Mouse (Mus musculus) forebrain, embryonic 12.5 days (tissue): ENCODE results near the gene Stac3. TPM values are rescaled to one million over a fixed set of nuclear protein-coding genes. Genes with fewer than 3 reads are reported as not detected.

Experiments used
- ATAC-seq: fragments of 200-750 bp; cut with Nextera tagmentation; 2 replicates; pipeline ENCODE4 v1.8.0; 2017; ENCODE audit warnings: moderate TSS enrichment; ENCODE audit not compliant: low FRiP score
- H3K27ac ChIP-seq: fragments of 300-500 bp; sonication (generic); 2 replicates; pipeline ENCODE4 v1.5.1; 2016; ENCODE audit warnings: mild to moderate bottlenecking
- H3K27me3 ChIP-seq: fragments of 300-500 bp; sonication (generic); 2 replicates; pipeline ENCODE4 v1.6.1; 2016; ENCODE audit warnings: mild to moderate bottlenecking
- H3K36me3 ChIP-seq: fragments of 300-500 bp; sonication (generic); replicated peaks from 2 replicates; pipeline ENCODE4 v1.6.1; 2016; ENCODE audit warnings: mild to moderate bottlenecking
- H3K4me1 ChIP-seq: fragments of 300-500 bp; sonication (generic); 2 replicates; pipeline ENCODE4 v1.6.1; 2016
- H3K4me2 ChIP-seq: fragments of 300-500 bp; sonication (generic); 2 replicates; pipeline ENCODE4 v1.6.1; 2016; ENCODE audit warnings: mild to moderate bottlenecking, moderate library complexity
- H3K4me3 ChIP-seq: fragments of 300-500 bp; sonication (generic); replicated peaks from 2 replicates; pipeline ENCODE4 v1.5.1; 2016; ENCODE audit warnings: mild to moderate bottlenecking
- H3K9ac ChIP-seq: fragments of 300-500 bp; sonication (generic); 2 replicates; pipeline ENCODE4 v1.6.1; 2016; ENCODE audit warnings: mild to moderate bottlenecking
- H3K9me3 ChIP-seq: fragments of 300-500 bp; sonication (generic); 2 replicates; pipeline ENCODE4 v1.6.1; 2016
- WGBS: fragments of 180-500 bp; shearing (Covaris S2); methylation state at CpG from one replicate; pipeline ENCODE4 v1.1.7; 2016; 5-methylcytosine and 5-hydroxymethylcytosine counted together
- polyA plus RNA-seq: library from polyadenylated mRNA; unstranded; fragments of >200 nt; fragmentation: Nextera tagmentation; extraction: Ambion mirVana; gene quantifications from 2 replicates; pipeline ENCODE4 v1.2.1, GENCODE M21; 2016

Stac3 gene
- polyA plus RNA-seq, 1 experiment from 2014 or later = 1.8 TPM

DNA sequence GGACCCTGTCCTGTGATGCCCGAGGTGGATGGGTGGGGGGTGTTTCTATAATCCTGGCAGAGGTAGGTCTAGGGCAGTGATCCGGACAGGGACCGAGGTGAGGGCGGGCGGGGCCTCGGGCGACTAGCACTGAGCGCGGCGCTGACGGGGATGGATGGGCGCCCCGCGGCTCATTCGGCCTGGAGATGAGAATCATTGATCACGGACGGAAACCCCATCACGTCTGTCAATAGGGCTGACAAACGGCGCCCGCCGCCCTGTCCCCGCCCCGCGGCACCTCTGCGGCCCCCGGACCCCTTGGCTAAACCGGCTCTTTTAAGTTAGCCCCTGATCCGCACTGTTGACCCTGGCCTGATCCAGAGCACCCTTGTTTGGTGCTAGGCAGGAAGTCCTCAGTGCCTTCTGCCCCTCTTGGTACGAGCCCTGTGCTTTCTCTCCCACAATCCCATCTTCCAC is 33.5 kb downstream of the Stac3 start:
- peak overlapping the region; percentile 70 for H3K27ac ChIP-seq

DNA sequence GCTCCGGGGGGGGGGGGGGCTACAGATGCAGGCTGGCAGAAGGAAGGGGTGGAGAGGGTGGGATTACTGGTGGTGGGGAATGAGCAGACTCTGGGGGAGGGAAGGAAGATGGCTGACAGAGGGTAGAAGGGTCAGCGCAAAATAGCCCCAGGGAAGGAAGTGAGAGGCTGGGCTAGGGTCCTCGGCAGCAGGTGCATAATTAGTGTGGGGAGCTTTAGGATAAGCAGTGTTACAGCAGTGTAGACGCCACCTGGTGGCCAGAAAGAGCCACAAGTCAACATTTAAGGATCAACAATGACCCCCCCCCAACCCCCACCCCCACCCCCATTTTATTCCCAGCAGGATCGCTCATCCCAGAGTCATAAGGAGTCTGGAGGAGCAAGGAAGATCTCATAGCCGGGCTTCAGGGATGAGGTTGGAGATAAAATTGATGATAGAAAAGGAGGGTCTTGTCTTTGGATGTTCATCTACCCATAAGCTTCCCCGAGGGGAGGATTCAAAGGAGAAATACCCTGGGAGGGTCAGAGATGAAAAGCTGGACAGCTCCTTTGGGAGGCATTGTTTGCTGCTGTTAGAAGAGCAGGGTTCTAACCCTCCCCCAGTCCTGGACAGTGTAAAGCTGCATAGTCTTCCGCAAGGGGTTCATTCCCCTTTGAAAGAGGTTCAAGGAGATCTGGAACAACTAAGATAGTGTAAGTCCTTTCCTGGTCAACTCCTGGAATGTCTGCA is 35.3 kb downstream of the Stac3 start:
- H3K36me3 ChIP-seq = peaks cover 32% of the 10 kb centered on the region
- ATAC-seq = peak; percentile 58
- H3K27me3 ChIP-seq = peaks cover 58% of the 10 kb centered on the region
- H3K4me3 ChIP-seq = 0 out of 2 replicates have a peak overlapping the region, but pooled peaks have one; percentile 4
- H3K9me3 ChIP-seq = no peaks in the 10 kb centered on the region
- H3K4me2 ChIP-seq = no peak overlapping the region; the same call in 1 of the 2 replicates
- 0 out of 2 replicates have a peak overlapping the region, but pooled peaks have one; percentile 12 for H3K9ac ChIP-seq
- H3K4me1 ChIP-seq = peaks cover 56% of the 10 kb centered on the region
- 12% methylated on average over 8 of the region's 8 CpGs for WGBS
- peak overlapping the region; percentile 70; the same call in 1 of the 2 replicates for H3K27ac ChIP-seq

More for the DNA sequence above, 33.5 kb downstream of the Stac3 start:
- Histone ChIP-seq H3K4me2 (peak overlapping the region; percentile 66), H3K4me1 (peaks cover 74% of the 10 kb centered on the region), H3K9me3 (no peaks in the 10 kb centered on the region), H3K4me3 (peak overlapping the region; percentile 46), H3K9ac (peak overlapping the region; percentile 54), H3K36me3 (peaks cover 15% of the 10 kb centered on the region), H3K27me3 (peaks cover 76% of the 10 kb centered on the region)
- ATAC-seq = no peak
- under 1% methylated on average over 29 of the region's 30 CpGs for WGBS

DNA sequence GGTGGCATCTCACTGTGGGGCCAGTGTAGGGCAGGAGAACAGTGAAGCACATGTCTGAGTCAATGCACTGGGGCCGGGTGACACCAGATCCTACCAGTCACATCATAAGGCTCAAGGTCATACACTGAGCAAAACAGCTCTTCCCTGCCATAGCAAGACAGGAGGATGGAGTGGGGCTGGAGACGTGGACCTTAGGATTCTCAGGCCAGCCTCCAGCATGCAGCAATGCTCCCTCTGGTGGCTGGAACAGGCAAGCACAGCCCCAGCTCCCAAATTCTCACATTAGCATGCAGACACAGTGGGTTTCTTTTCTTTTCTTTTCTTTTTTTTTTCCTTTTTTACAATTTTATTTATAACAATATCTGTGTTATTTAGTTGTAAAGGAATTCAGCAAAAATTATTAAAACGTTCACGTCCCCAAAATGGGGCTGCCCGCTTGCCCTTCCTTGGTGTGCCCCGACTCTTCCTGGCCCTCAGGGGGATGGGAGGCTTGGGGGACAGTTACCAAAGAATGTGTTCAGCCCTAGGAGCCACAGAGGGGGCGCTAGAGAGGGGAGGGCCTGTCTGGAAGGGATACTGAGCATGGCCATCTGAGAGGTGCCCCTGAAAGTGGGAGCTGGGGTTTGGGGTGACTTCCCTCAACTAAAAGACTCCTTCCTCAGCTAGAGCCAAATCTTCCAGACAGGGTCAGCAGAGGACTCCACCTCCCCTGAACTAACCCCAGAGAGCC is 36.5 kb downstream of the Stac3 start:
- H3K9me3 ChIP-seq = no peaks in the 10 kb centered on the region
- peaks cover 44% of the 10 kb centered on the region for H3K36me3 ChIP-seq
- no peak overlapping the region for H3K4me3 ChIP-seq
- no peak overlapping the region for H3K9ac ChIP-seq
- peaks cover 46% of the 10 kb centered on the region for H3K27me3 ChIP-seq
- WGBS = 30% methylated on average over 7 of the region's 7 CpGs
- ATAC-seq = peak; percentile 55
- peaks cover 49% of the 10 kb centered on the region for H3K4me1 ChIP-seq
- 0 out of 2 replicates have a peak overlapping the region, but pooled peaks have one; percentile 42 for H3K27ac ChIP-seq
- H3K4me2 ChIP-seq = no peak overlapping the region

DNA sequence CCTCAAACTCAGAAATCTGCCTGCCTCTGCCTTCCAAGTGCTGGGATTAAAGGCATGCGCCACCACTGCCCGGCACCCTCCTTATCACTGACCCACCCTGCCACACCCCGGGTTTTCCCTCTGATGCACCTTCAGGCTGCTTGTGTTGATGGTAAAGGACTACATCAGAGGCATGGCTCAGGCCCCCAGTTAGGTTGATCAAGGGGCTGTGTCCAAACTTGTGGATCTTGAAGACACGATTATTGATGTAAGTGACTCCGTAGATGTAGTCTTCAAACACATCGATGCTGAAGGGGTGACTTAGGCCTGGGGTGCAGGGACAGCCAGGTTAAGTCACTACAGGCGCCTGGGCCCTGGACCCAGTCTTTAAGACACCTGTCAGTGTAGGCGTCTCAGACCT is 40.0 kb downstream of the Stac3 start:
- Histone ChIP-seq H3K36me3 (peaks cover 78% of the 10 kb centered on the region), H3K9ac (no peak overlapping the region)
- whole genome bisulfite sequencing = 93% methylated on average over 8 of the region's 8 CpGs

DNA sequence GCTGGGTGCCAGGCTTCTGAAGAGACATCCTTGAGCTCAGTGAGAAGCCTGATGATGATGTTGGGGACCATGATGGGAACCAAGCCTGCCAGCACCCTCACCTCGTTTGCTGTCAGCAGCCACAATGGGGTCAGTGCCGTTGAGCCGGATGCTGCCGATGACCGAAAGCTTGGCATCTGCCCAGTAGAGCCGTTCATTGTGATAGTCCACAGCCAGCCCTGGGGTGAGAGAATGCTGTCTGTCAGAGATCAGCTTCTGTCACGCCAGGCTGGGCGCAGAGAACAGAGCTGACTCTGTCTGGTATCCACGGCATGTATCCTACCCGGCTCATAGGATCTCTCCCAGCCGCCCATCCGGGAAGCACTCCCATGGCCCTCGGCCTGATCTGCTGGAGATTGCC is 40.6 kb downstream of the Stac3 start:
- H3K36me3 ChIP-seq = peaks cover 84% of the 10 kb centered on the region
- WGBS = 77% methylated on average over 13 of the region's 13 CpGs
- no peak overlapping the region for H3K27ac ChIP-seq

More for the DNA sequence above, 40.0 kb downstream of the Stac3 start:
- no peak for ATAC-seq
- H3K4me3 ChIP-seq = no peak overlapping the region
- peaks cover 11% of the 10 kb centered on the region for H3K27me3 ChIP-seq
- no peak overlapping the region for H3K4me2 ChIP-seq
- H3K4me1 ChIP-seq = peaks cover 18% of the 10 kb centered on the region
- H3K9me3 ChIP-seq = no peaks in the 10 kb centered on the region
- no peak overlapping the region for H3K27ac ChIP-seq

DNA sequence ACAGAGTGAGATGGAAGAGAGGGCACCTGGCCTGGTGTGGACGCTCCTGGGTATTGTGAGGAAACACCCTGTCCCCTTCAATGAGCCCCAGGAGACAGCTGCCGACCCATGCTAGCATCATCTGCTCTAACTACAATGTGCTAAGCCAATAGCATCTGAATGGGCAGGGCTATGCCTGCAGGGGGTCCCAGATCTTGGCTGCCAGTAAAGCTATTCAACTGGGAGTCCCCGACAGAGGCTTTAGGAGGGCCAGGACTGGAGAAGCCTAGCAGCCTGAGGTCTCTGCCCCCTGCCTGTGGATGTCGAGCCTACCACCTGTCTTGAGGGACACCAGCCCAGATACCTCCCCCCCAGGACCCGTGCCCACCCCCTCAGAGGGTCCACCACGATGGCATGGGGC is 41.2 kb downstream of the Stac3 start:
- H3K4me1 ChIP-seq = peaks cover 7% of the 10 kb centered on the region
- H3K4me3 ChIP-seq = no peak overlapping the region
- H3K9me3 ChIP-seq = no peaks in the 10 kb centered on the region
- H3K36me3 ChIP-seq = peaks cover 90% of the 10 kb centered on the region
- H3K27ac ChIP-seq = no peak overlapping the region
- no peak overlapping the region for H3K9ac ChIP-seq
- ATAC-seq = no peak
- H3K4me2 ChIP-seq = no peak overlapping the region
- WGBS = 52% methylated on average over 6 of the region's 6 CpGs
- 0 out of 2 replicates have a peak, but pooled peaks cover under 1% of the 10 kb centered on the region for H3K27me3 ChIP-seq

More for the DNA sequence above, 40.6 kb downstream of the Stac3 start:
- Histone ChIP-seq H3K9me3 (no peaks in the 10 kb centered on the region), H3K27me3 (0 out of 2 replicates have a peak, but pooled peaks cover 5% of the 10 kb centered on the region), H3K9ac (no peak overlapping the region), H3K4me1 (peaks cover 13% of the 10 kb centered on the region), H3K4me2 (no peak overlapping the region), H3K4me3 (no peak overlapping the region)
- ATAC-seq = no peak

DNA sequence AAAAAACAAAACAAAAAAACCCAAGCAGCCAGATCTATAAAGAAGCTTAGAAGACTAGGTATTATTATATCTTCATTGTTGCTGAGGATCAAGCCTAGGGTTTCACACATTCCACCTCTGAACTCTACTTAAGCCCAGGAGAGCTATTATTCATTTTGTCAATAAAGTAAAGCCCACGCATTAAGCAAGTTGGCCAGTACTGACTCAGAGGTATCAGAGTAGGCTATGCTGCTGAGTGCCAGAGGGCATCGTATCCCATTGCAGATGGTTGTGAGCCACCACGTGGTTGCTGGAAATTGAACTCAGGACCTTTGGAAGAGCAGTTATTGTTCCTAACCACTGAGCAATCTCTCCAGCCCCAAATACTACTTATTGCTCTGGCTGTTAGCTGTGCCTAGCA is 42.4 kb downstream of the Stac3 start:
- Histone ChIP-seq H3K4me1 (peaks cover 6% of the 10 kb centered on the region; the same call in 1 of the 2 replicates), H3K27me3 (no peaks in the 10 kb centered on the region), H3K9ac (no peak overlapping the region), H3K27ac (no peak overlapping the region), H3K4me2 (no peak overlapping the region), H3K36me3 (peaks cover 97% of the 10 kb centered on the region), H3K9me3 (no peaks in the 10 kb centered on the region), H3K4me3 (no peak overlapping the region)
- ATAC-seq = no peak
- WGBS = 91% methylated on average over 3 of the region's 3 CpGs

DNA sequence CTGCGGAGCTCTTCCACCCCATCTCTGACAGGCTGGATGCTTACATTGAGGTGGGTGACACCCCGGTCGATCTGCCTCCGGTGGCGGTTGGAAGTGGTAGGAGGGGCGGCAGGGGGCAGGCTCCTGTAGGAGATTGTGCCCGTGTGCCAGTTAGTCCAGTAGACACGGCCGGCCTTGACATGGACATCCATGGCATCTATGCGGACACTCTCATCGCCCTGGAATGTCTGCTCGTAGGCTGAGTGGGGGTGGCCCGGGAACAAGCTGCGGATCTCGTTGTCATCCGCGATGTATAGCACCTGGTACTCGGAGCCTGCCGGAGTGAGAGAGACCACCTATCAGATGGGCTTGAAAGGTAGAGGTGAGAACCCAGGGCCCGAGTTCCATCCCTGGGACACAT is 42.9 kb downstream of the Stac3 start:
- Histone ChIP-seq H3K4me2 (no peak overlapping the region), H3K27me3 (no peaks in the 10 kb centered on the region), H3K9me3 (no peaks in the 10 kb centered on the region), H3K4me3 (no peak overlapping the region), H3K4me1 (peaks cover 6% of the 10 kb centered on the region; the same call in 1 of the 2 replicates), H3K9ac (no peak overlapping the region), H3K27ac (no peak overlapping the region), H3K36me3 (peaks cover 98% of the 10 kb centered on the region)
- no peak for ATAC-seq
- WGBS = 94% methylated on average over 20 of the region's 20 CpGs

DNA sequence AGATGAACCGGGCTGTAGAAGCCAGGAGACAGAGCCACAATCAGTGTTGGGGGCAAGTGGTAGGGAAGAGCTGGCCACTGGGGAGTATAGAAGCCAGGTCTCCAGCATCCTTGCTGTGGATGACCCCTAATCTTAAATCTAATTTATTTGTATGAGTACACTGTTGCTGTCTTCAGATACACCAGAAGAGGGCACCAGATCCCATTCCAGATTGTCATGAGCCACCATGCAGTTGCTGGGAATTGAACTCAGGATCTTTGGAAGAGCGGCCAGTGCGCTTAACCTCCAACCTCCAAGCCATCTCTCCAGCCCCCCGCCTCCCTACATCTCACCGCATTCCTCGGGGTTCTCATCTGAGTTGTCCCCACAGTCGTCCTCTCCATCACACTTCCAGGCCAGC is 45.0 kb downstream of the Stac3 start:
- peaks cover 6% of the 10 kb centered on the region; the same call in 1 of the 2 replicates for H3K4me1 ChIP-seq
- no peaks in the 10 kb centered on the region for H3K27me3 ChIP-seq
- no peak overlapping the region for H3K4me2 ChIP-seq
- no peak overlapping the region for H3K9ac ChIP-seq
- no peak overlapping the region for H3K4me3 ChIP-seq
- H3K36me3 ChIP-seq = peaks cover 99% of the 10 kb centered on the region
- ATAC-seq = no peak
- H3K27ac ChIP-seq = no peak overlapping the region
- WGBS = 94% methylated on average over 7 of the region's 7 CpGs
- no peaks in the 10 kb centered on the region for H3K9me3 ChIP-seq

DNA sequence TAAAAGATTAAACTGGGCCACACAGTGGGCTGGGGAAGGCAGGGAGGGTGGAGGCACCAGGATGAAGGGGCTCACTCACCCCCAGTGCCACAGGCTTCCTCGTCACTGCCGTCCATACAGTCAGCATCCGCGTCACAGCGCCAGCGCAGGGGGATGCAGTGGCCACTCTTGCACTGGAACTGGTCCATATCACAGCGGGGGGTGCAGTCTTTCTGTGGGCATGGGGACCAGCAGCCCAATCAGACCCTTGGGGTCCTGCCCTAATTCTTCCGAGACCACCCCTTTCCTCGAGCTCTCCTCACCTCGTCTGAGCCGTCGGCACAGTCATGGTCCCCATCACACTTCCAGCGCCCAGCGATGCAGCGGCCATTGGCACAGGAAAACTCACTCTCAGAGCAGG is 46.8 kb downstream of the Stac3 start:
- Histone ChIP-seq H3K36me3 (peaks cover 99% of the 10 kb centered on the region), H3K27ac (no peak overlapping the region), H3K4me2 (no peak overlapping the region), H3K9me3 (no peaks in the 10 kb centered on the region), H3K4me3 (no peak overlapping the region), H3K4me1 (no peaks in the 10 kb centered on the region), H3K9ac (no peak overlapping the region), H3K27me3 (no peaks in the 10 kb centered on the region)
- WGBS = 92% methylated on average over 15 of the region's 15 CpGs
- ATAC-seq = no peak

DNA sequence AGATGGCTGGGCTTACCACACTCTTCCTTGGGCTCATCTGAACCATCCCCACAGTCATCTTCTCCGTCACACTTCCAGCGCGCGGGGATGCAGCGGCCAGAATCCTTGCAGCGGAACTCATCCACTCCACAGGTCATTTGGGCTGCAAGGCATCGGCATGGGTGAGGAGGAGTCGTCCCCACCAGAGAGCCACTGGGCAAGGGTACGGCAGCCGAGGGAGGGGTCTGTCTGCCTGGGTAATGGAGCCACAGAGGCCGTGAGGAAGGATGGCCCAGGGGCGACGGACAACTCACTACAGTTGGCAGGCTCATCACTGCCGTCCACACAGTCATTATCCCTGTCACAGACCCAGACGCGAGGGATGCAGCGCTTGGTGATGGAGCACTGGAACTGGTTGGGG is 48.4 kb downstream of the Stac3 start:
- H3K9me3 ChIP-seq = no peaks in the 10 kb centered on the region
- H3K4me3 ChIP-seq = no peak overlapping the region
- no peaks in the 10 kb centered on the region for H3K27me3 ChIP-seq
- ATAC-seq = no peak
- H3K9ac ChIP-seq = no peak overlapping the region
- 94% methylated on average over 17 of the region's 17 CpGs for WGBS
- H3K36me3 ChIP-seq = peaks cover 99% of the 10 kb centered on the region
- no peak overlapping the region for H3K4me2 ChIP-seq
- no peaks in the 10 kb centered on the region for H3K4me1 ChIP-seq
- H3K27ac ChIP-seq = no peak overlapping the region

DNA sequence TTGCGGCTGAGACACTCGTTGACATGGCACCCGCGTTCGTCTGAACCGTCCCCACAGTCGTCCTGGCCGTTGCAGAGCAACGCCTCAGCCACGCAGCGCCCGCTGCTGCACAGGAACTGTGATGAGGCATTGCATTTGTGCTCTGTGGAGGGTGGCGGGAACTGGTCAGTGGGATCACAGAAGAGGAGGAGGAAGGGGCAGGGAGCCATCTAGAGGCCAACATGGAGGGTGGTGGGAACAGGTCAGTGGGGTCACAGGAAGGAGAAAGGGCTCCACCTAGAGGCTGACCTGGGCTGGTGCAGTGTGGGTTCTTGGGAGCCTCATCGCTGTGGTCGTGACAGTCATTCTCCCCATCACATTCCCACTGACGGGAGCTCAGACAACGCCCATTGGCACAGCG is 54.2 kb downstream of the Stac3 start:
- Histone ChIP-seq H3K27ac (no peak overlapping the region), H3K4me1 (no peaks in the 10 kb centered on the region), H3K9me3 (no peaks in the 10 kb centered on the region), H3K36me3 (peaks cover 100% of the 10 kb centered on the region), H3K27me3 (no peaks in the 10 kb centered on the region), H3K4me3 (no peak overlapping the region), H3K9ac (no peak overlapping the region), H3K4me2 (no peak overlapping the region)
- 73% methylated on average over 18 of the region's 18 CpGs for WGBS
- ATAC-seq = no peak
